Mouse (Mus musculus) T-helper 17 cell (primary cell): ENCODE measurements around the gene Spag9.

ENCODE experiments used
- in situ Hi-C, 2 experiments: fragments of 300-600 bp; cut with MboI, MseI; formaldehyde crosslinking; loops; 1 replicate in 1 of 2; 2 replicates in 1 of 2; pipeline ENCODE4 v1.15.1; 2025; ENCODE audit warnings: high pct_unique_total_duplicates in 2 of 2

Spag9 gene

GRCm38 (mm10) chr11:94043998-94044985 lies 48.4 kb downstream of the Spag9 start:
- in situ Hi-C loops = no loop called here

- in situ Hi-C loops = no loop called here
Observed at GRCm38 (mm10) chr11:94045016-94045415, 49.1 kb downstream of the Spag9 start.

- in situ Hi-C loops = no loop called here
Observed at GRCm38 (mm10) chr11:94047288-94047687, 51.4 kb downstream of the Spag9 start.

- in situ Hi-C loops = no loop called here
Observed at GRCm38 (mm10) chr11:94054176-94054575, 58.3 kb downstream of the Spag9 start.

GRCm38 (mm10) chr11:94054901-94055300 lies 59.0 kb downstream of the Spag9 start:
- in situ Hi-C loops = no loop called here

GRCm38 (mm10) chr11:94063941-94064340 lies 68.0 kb downstream of the Spag9 start:
- in situ Hi-C loops = no loop called here

GRCm38 (mm10) chr11:94070455-94070854 lies 74.6 kb downstream of the Spag9 start:
- in situ Hi-C loops = no loop called here

GRCm38 (mm10) chr11:94073283-94073682 lies 77.4 kb downstream of the Spag9 start:
- in situ Hi-C loops = no loop called here

- in situ Hi-C loops = loop anchor here in 1 of 2 experiments (25.0 kb wide), 1 partner anchor 125 kb away; the partner anchor contains the start of genes Gm20390, Nme1 and Nme2
Observed at GRCm38 (mm10) chr11:94086966-94087365, 91.1 kb downstream of the Spag9 start.

GRCm38 (mm10) chr11:94090496-94090895 lies 94.6 kb downstream of the Spag9 start:
- in situ Hi-C loops = loop anchor here in 1 of 2 experiments (25.0 kb wide), 1 partner anchor 128 kb away; the partner anchor contains the start of genes Gm20390, Nme1 and Nme2

GRCm38 (mm10) chr11:94097489-94097888 lies 101.6 kb downstream of the Spag9 start:
- in situ Hi-C loops = loop anchor here in 1 of 2 experiments (25.0 kb wide), 1 partner anchor 135 kb away; the partner anchor contains the start of genes Gm20390, Nme1 and Nme2

GRCm38 (mm10) chr11:94098840-94099239 lies 102.9 kb downstream of the Spag9 start:
- in situ Hi-C loops = loop anchor here in 1 of 2 experiments (25.0 kb wide), 1 partner anchor 137 kb away; the partner anchor contains the start of genes Gm20390, Nme1 and Nme2

GRCm38 (mm10) chr11:94113795-94114194 lies 117.9 kb downstream of the Spag9 start:
- in situ Hi-C loops = no loop called here

- in situ Hi-C loops = no loop called here
Observed at GRCm38 (mm10) chr11:94115408-94115807, 119.5 kb downstream of the Spag9 start.

GRCm38 (mm10) chr11:94116655-94117054 lies 120.8 kb downstream of the Spag9 start:
- in situ Hi-C loops = no loop called here

- in situ Hi-C loops = no loop called here
Observed at GRCm38 (mm10) chr11:94117836-94118235, 121.9 kb downstream of the Spag9 start.

- in situ Hi-C loops = no loop called here
Observed at GRCm38 (mm10) chr11:94118612-94119011, 122.7 kb downstream of the Spag9 start.

- in situ Hi-C loops = no loop called here
Observed at GRCm38 (mm10) chr11:94120690-94121089, 124.8 kb downstream of the Spag9 start.

GRCm38 (mm10) chr11:94121501-94121900 lies 125.6 kb downstream of the Spag9 start:
- in situ Hi-C loops = no loop called here

- in situ Hi-C loops = no loop called here
Observed at GRCm38 (mm10) chr11:94122341-94123030, 126.6 kb downstream of the Spag9 start.

GRCm38 (mm10) chr11:94126701-94127100 lies 130.8 kb downstream of the Spag9 start:
- in situ Hi-C loops = loop anchor here in 1 of 2 experiments (25.0 kb wide), 1 partner anchor 361 kb away; the partner anchor contains the start of genes Epn3 and Spata20

GRCm38 (mm10) chr11:94127966-94128365 lies 132.1 kb downstream of the Spag9 start:
- in situ Hi-C loops = loop anchor here in 1 of 2 experiments (25.0 kb wide), 1 partner anchor 359 kb away; the partner anchor contains the start of genes Epn3 and Spata20
